Mouse (Mus musculus) myocyte (in vitro differentiated cells): Measurements from ENCODE around the gene Acbd7.

ENCODE experiments used
- E2F4 ChIP-seq: IDR thresholded peaks from one replicate; pipeline ENCODE4 v1.6.1; 2011; ENCODE audit warnings: mild to moderate bottlenecking, control low read depth, moderate library complexity; ENCODE audit not compliant: insufficient read depth
- POLR2A ChIP-seq: IDR thresholded peaks from one replicate; pipeline ENCODE4 v1.6.1; 2011; ENCODE audit warnings: low read depth, mild to moderate bottlenecking, control low read depth, moderate library complexity; ENCODE audit not compliant: insufficient read length
- TCF12 ChIP-seq: IDR thresholded peaks from one replicate; pipeline ENCODE4 v1.6.1; 2011; ENCODE audit warnings: mild to moderate bottlenecking, control low read depth; ENCODE audit not compliant: poor library complexity, insufficient read depth, severe bottlenecking
- TCF3 ChIP-seq: IDR thresholded peaks from one replicate; pipeline ENCODE4 v1.6.1; 2011; ENCODE audit warnings: low read depth, control low read depth; ENCODE audit not compliant: insufficient read length

DNA sequence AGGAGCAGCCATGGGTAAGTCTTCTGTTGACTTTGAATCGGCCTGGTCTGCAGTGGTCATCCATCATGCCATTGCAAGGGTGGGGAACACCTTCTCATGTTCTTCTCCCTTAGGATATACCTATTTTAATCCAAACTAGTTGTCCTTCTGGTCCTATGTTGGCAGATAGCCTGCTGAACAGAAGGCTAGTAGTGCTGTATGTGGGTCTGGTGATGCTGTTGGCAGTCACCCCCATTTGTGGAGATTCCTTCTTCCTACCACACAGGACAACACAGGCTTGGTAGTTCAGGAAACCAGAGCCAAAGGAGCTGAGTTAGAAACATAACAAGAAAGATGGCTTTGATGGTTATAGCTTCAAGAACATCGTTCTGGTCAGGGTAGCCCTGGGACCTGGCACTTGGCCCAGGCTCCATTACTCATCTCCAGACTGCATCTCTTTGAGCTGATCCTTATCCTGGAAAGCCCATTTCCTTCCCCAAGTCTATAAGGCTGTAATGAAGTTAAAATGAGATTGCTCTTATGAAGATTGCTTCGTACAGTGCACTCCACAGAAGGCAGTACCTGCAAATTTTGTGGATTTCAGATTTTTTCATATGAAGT is 30.4 kb upstream of the Acbd7 start:
- TF ChIP-seq POLR2A = no peak
- no peak for TF ChIP-seq TCF12
- TF ChIP-seq TCF3 = no peak
- TF ChIP-seq E2F4 = no peak
